Mouse (Mus musculus) heart, embryonic 14.5 days (tissue): Measurements from ENCODE around the gene Tmcc3. TPM values are rescaled to one million over a fixed set of nuclear protein-coding genes. Genes with fewer than 3 reads are reported as not detected.

Source experiments
- ATAC-seq: fragments of 200-750 bp; cut with Nextera tagmentation; 2 replicates; pipeline ENCODE4 v1.8.0; 2017; ENCODE audit warnings: low read depth, moderate TSS enrichment; ENCODE audit not compliant: insufficient number of reproducible peaks, insufficient read depth, low FRiP score
- H3K27ac ChIP-seq, 2 experiments: fragments of 200-500 bp in 1 of 2; fragments of 300-500 bp in 1 of 2; sonication (generic) in 1 of 2; replicated peaks in 1 of 2; 2 replicates each; pipeline ENCODE4 v1.5.1; 2012 to 2014; ENCODE audit warnings: low read depth in 2 of 2, low read length in 2 of 2, control low read depth in 1 of 2, mild to moderate bottlenecking in 1 of 2, mixed read lengths in 1 of 2; ENCODE audit not compliant: control insufficient read depth in 1 of 2, insufficient read depth in 1 of 2
- H3K27me3 ChIP-seq: fragments of 300-500 bp; sonication (generic); 2 replicates; pipeline ENCODE4 v1.6.1; 2014; ENCODE audit warnings: mild to moderate bottlenecking, low read length, control low read depth; ENCODE audit not compliant: control insufficient read depth, insufficient read depth
- H3K36me3 ChIP-seq: fragments of 300-500 bp; sonication (generic); 2 replicates; pipeline ENCODE4 v1.6.1; 2014; ENCODE audit warnings: mild to moderate bottlenecking, control low read depth, low read length, mixed read lengths; ENCODE audit not compliant: control insufficient read depth, insufficient read depth
- H3K4me1 ChIP-seq, 2 experiments: fragments of 200-500 bp in 1 of 2; fragments of 300-500 bp in 1 of 2; sonication (generic) in 1 of 2; 2 replicates each; pipeline ENCODE4 v1.6.1; 2012 to 2014; ENCODE audit warnings: low read length in 2 of 2, control low read depth in 1 of 2, mixed read lengths in 1 of 2; ENCODE audit not compliant: control insufficient read depth in 2 of 2, insufficient read depth in 2 of 2
- H3K4me2 ChIP-seq: fragments of 300-500 bp; sonication (generic); 2 replicates; pipeline ENCODE4 v1.6.1; 2014; ENCODE audit warnings: mild to moderate bottlenecking, low read length
- H3K4me3 ChIP-seq, 2 experiments: fragments of 200-500 bp in 1 of 2; fragments of 300-500 bp in 1 of 2; sonication (generic) in 1 of 2; 2 replicates each; pipeline ENCODE4 v1.5.1; 2012 to 2014; ENCODE audit warnings: low read length in 2 of 2, mild to moderate bottlenecking in 2 of 2, control low read depth in 1 of 2, low read depth in 1 of 2, moderate library complexity in 1 of 2; ENCODE audit not compliant: control insufficient read depth in 1 of 2, insufficient read depth in 1 of 2
- H3K9ac ChIP-seq: fragments of 300-500 bp; sonication (generic); 2 replicates; pipeline ENCODE4 v1.6.1; 2014; ENCODE audit warnings: mild to moderate bottlenecking, low read length
- H3K9me3 ChIP-seq: fragments of 300-500 bp; sonication (generic); 2 replicates; pipeline ENCODE4 v1.6.1; 2016; ENCODE audit warnings: low read length, control low read depth; ENCODE audit not compliant: control insufficient read depth
- WGBS: fragments of 180-500 bp; shearing (Covaris S2); extraction: QIAGEN DNeasy Blood & Tissue Kit; methylation state at CpG from one replicate; pipeline ENCODE4 v1.1.7; 2014; 5-methylcytosine and 5-hydroxymethylcytosine counted together
- polyA plus RNA-seq: library from polyadenylated mRNA; unstranded; fragments of >200 nt; fragmentation: Nextera tagmentation; extraction: Ambion mirVana; gene quantifications from 2 replicates; pipeline ENCODE4 v1.2.1, GENCODE M21; 2014

The Tmcc3 gene
- polyA plus RNA-seq, 1 experiment from 2014 or later: 9.6 TPM

DNA sequence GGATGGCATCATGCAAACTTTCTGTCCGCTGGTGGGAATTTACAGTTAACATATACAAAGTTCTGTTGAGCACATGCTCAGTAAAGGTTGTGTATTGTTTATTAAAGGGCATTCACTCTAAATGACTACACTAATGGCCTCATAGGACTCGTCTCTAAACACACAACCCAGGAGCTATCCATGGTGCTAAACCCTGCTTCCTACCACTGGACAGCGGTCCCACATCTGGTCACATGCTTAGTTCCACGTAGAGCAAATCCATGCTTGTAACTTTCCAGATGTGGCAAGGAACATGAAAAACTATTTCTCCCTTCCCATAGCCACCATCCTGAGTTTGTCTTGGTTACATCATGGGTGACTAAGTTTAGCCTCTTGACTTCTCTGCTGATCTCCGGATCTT lies 6.2 kb upstream of the Tmcc3 start:
- H3K4me2 ChIP-seq: no peak overlapping the region
- no peak overlapping the region for H3K4me3 ChIP-seq
- 48% methylated on average over 5 of the region's 5 CpGs for WGBS
- H3K9ac ChIP-seq: no peak overlapping the region
- H3K27me3 ChIP-seq: no peaks in the 10 kb centered on the region
- no peaks in the 10 kb centered on the region for H3K36me3 ChIP-seq
- H3K9me3 ChIP-seq: no peaks in the 10 kb centered on the region
- H3K4me1 ChIP-seq: no peaks in the 10 kb centered on the region
- no peak for ATAC-seq
- H3K27ac ChIP-seq: no peak overlapping the region

DNA sequence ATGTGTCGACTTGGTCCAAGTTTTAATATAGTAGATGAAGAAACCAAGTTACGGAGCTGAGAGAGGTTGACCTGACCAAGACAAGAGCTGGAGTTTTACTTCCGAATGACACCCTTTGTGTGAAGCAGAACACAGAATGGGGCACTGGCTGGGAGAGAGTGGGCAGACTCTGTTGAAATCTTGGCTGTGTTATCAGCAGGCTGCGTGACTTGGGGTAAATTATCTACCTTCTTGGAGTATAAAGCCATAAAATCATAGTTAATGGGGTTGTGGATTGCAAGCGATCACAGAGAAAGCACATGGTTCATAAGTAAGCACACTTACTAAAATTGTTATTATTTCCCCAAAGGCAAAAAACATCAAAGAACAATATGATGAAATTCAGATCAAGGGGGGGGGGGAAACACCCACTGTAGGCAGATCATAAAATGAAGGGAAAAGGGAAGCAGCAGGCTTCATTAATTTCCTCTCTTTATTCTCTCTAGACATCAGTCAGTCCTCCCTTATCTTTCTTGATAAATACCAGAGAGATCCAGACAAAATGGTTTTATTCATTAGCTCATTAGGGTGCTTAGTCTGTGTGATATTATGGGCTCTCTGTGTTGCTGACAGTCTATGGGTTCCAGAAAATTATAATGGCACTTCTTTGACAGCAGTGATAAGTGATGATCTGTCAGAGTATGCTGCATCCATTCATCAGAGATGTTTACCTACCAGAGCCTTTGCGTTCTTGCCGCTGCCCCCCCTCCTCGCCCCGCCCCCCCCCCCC lies 1.1 kb upstream of the Tmcc3 start:
- H3K9me3 ChIP-seq: no peaks in the 10 kb centered on the region
- WGBS: 65% methylated on average over 7 of the region's 9 CpGs
- H3K4me2 ChIP-seq: no peak overlapping the region
- H3K4me3 ChIP-seq: no peak overlapping the region
- peaks cover 7% of the 10 kb centered on the region; the same call in 1 of the 2 replicates for H3K27me3 ChIP-seq
- H3K36me3 ChIP-seq: no peaks in the 10 kb centered on the region
- H3K9ac ChIP-seq: no peak overlapping the region
- H3K4me1 ChIP-seq: no peaks in the 10 kb centered on the region
- H3K27ac ChIP-seq: no peak overlapping the region
- ATAC-seq: no peak

DNA sequence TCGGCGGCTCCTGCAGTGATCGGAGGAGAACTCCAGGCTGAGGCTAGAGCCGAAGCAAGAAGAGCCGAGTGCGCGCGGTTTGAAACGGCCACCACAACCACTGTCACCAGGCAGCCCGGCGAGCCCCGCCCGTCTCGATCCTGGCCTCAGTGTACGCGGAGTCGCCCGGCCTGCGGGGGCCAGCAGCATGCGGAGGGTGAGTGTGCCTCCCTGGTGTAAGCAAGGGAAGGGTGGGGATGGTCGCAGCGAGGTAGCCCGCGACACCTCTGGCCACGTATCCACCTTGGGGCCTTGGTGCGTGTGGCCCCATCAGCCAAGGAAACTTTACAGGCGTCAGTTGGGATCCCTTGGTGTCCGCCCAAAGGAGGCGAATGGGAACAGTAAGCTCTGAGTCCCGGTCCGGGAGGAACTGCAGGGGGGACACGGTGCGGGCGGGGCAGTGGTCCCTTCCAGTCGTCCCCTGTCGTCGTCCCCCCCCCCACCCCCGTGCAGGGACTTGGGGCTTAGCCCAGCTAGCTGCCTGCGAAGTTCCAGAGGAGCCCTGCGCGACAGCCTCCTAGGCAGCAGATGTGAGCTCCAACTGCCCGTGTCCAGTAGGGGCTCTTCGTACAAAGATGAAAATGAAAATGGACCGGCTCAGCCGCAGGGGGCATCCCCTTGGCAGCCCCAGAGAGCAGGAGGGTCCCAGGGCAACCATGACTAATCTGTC lies 412 bp downstream of the Tmcc3 start:
- under 1% methylated on average over 45 of the region's 45 CpGs for WGBS
- ATAC-seq: peak; percentile 59
- peak overlapping the region; percentile 45 to 56 for H3K4me3 ChIP-seq
- peaks cover 7% of the 10 kb centered on the region; the same call in 1 of the 2 replicates for H3K27me3 ChIP-seq
- H3K27ac ChIP-seq: no peak overlapping the region
- H3K4me1 ChIP-seq: no peaks in the 10 kb centered on the region
- H3K9me3 ChIP-seq: no peaks in the 10 kb centered on the region
- peak overlapping the region; percentile 54 for H3K9ac ChIP-seq
- H3K36me3 ChIP-seq: no peaks in the 10 kb centered on the region
- peak overlapping the region; percentile 84 for H3K4me2 ChIP-seq

DNA sequence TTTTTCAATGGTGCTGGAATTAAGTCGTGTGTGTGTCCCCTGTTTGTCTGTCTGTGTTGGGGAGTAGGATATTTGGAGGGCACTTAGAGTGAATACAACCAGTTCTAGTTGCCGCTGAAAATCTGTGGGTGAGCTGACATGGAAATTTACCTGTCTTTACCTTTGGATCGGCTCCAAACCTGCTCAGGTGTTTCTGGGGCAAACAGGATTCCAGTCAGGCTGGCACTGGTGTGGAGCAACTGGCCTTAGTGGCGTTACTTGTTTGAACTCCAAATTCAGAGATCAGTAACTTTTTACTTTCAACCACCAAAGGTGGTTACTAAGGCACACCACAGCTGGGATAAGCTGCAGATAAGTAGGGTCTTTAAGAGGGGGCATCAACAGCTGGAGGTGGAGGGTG lies 1.4 kb downstream of the Tmcc3 start:
- H3K9ac ChIP-seq: no peak overlapping the region
- no peak overlapping the region for H3K4me3 ChIP-seq
- no peak for ATAC-seq
- H3K36me3 ChIP-seq: no peaks in the 10 kb centered on the region
- H3K4me2 ChIP-seq: no peak overlapping the region
- no peaks in the 10 kb centered on the region for H3K9me3 ChIP-seq
- WGBS: 77% methylated on average over 4 of the region's 4 CpGs
- peaks cover 7% of the 10 kb centered on the region; the same call in 1 of the 2 replicates for H3K27me3 ChIP-seq
- H3K4me1 ChIP-seq: no peaks in the 10 kb centered on the region
- no peak overlapping the region for H3K27ac ChIP-seq

DNA sequence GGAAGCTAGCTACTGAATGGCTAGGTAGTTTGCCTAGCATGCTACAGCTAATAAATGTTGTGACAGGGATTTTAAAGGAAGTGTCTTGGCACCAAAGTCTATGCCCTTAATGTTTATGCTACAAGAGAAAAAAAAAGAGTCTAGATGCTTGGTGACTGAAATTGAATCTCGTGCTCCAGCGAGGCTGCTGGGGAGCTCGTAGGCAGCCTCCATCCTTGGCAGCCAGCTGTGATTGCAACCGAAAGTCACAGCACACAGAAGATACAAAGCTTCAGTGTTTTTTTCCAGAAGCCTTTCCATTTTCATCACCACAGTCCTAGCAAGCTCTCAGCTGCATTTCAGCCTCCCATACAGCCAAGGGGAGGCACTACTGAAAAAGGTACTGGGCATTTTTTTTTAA lies 6.8 kb downstream of the Tmcc3 start:
- no peak for ATAC-seq

DNA sequence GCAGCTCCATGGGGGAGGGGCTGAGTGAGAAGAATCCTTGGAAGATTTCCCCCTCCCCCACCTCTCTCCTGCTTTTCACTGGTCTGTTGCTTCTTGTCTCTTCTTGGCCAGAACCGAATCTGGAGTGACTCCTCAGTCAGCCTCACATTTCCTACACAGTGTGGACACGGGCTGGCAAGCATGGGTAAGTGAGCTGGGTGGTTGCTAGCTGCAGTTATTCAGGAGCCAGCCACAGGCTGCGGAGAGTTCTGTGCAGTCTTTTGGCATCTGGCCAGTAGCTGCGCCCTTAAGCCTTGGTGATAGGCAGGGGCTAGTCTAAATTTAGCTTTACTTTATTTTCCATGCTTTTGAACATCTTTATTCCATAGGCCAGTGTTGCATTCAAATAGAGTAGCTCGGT lies 18.2 kb downstream of the Tmcc3 start:
- whole genome bisulfite sequencing: 5% methylated on average over 5 of the region's 5 CpGs
- H3K4me1 ChIP-seq: peaks cover 14 to 21% of the 10 kb centered on the region in 2 experiments
- no peak overlapping the region for H3K9ac ChIP-seq
- H3K4me3 ChIP-seq: peak overlapping the region in 1 of 2 experiments; percentile 3; a peak in 1 of 4 replicates
- H3K9me3 ChIP-seq: peaks cover 4% of the 10 kb centered on the region
- peak overlapping the region; percentile 67 to 68 for H3K27ac ChIP-seq
- no peaks in the 10 kb centered on the region for H3K36me3 ChIP-seq
- peak overlapping the region; percentile 46 for H3K4me2 ChIP-seq
- peak; percentile 80 for ATAC-seq
- H3K27me3 ChIP-seq: no peaks in the 10 kb centered on the region

More for the DNA sequence above, 6.8 kb downstream of the Tmcc3 start:
- no peak overlapping the region for H3K4me2 ChIP-seq
- H3K9me3 ChIP-seq: no peaks in the 10 kb centered on the region
- no peaks in the 10 kb centered on the region for H3K4me1 ChIP-seq
- no peaks in the 10 kb centered on the region for H3K27me3 ChIP-seq
- WGBS: 62% methylated on average over 4 of the region's 4 CpGs
- H3K9ac ChIP-seq: no peak overlapping the region
- no peak overlapping the region for H3K4me3 ChIP-seq
- H3K36me3 ChIP-seq: no peaks in the 10 kb centered on the region
- H3K27ac ChIP-seq: no peak overlapping the region

DNA sequence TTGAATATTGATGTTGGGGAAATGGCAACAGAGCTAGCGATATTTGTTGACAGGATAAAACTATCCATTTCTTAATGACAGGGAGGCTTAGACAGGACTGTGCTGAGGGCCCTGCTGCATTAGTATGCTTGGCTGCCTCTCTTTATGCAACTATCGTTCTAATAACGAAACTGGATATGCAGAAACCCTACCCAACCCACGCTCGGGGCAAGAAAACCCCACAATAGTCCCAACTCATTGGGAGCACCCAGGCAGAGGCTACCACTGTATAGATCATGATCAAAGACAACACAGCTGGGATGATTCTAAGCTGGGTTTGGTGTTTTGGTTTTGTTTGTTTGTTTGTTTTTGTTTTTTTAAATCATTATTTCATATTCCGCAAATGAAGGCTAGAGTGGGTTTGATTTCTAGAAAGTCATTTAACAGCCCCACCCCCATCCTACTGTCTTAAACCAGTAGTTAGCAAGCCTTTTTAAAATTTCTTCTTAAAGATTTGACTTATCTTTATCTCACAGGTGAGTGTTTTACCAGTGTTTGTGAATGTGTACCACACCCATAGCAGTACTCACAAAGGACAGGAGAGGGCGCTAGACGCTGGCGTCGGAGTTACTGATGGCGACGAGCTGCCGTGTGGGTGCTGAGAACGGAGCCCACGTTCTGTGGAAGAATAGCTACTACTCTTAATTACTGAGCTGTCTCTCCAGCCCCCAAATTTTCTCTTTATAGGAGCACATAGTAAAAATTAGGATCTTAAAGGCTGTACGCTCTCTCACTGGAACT lies 20.8 kb downstream of the Tmcc3 start:
- H3K27ac ChIP-seq: no peak overlapping the region
- no peaks in the 10 kb centered on the region for H3K27me3 ChIP-seq
- H3K4me1 ChIP-seq: peaks cover 13 to 23% of the 10 kb centered on the region in 2 experiments
- H3K36me3 ChIP-seq: no peaks in the 10 kb centered on the region
- H3K4me2 ChIP-seq: no peak overlapping the region
- no peak overlapping the region for H3K9ac ChIP-seq
- WGBS: 80% methylated on average over 16 of the region's 16 CpGs
- H3K4me3 ChIP-seq: no peak overlapping the region
- ATAC-seq: no peak
- no peaks in the 10 kb centered on the region for H3K9me3 ChIP-seq
